Comparison of ENCODE assay signal across 17 mouse cellular contexts in the genomic region with DNA sequence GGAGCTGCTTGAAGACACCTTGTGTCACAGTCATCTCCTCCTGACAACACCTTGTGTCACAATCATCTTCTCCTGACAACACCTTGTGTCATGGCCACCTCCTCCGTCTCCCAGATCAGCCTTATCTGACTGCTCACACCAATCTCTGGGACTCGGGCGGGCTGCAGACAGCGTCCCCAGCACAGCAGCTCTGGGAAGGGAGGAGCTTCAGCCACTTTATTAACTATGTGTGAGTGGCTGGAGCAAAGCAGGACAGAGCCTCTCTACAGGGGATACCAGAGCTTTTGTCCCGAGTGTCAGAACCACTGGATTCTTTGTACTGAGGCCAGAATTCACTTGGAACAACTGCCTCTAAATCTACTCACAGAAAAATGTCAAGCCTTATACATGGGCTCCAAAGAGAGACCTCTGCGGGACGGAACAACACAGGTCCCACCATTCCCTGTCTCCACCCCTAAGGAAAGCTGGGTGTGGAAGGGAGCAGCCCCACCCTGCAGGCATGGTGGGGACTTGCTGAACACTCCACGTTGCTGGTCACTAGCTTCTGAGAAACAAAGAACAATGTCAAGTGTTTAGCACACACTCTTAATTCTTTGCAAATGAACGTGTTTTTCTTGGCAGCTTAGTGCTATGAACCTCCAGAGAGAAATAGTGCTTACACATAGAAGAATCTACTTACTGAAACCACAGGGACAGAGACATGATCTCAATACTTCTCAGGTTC. TPM values are rescaled to one million over a fixed set of nuclear protein-coding genes. Genes with fewer than 3 reads are reported as not detected.
DNase-seq lines count a peak whose midpoint lies in the region; ATAC-seq and TF ChIP-seq lines count a peak whose summit lies in the region.
"Had no signal": no experiment of that assay in that cellular context is flagged by ENCODE, and none has a peak within 500 bp of the region (broad histone marks: within the 10 kb centered on the region; RNA-seq: fewer than 3 reads in every experiment).

No protein-coding gene starts in this region.

- peak; percentile 38 for ATAC-seq in heart, embryonic 16.5 days (replicated peaks; ENCODE audit: extremely low read depth, insufficient read depth, low FRiP score)
- no peak for ATAC-seq in forebrain, embryonic 14.5 days
- ATAC-seq: forebrain, embryonic 15.5 days; intestine, postnatal 0 days; midbrain, embryonic 15.5 days had no signal

- H3K4me1 ChIP-seq in heart, embryonic 16.5 days (ENCODE audit: control insufficient read depth, insufficient read depth, low read length), result peaks cover 5% of the 10 kb centered on the region; the same call in 1 of the 2 replicates
- peaks cover 17% of the 10 kb centered on the region for H3K4me1 ChIP-seq in embryonic fibroblast, embryonic 13.5 days (ENCODE audit: control insufficient read depth, insufficient read depth, low read length)
- H3K4me1 ChIP-seq in forebrain, embryonic 14.5 days (ENCODE audit: control insufficient read depth, insufficient read depth, low read length), result no peaks in the 10 kb centered on the region
- H3K4me1 ChIP-seq: forebrain, embryonic 15.5 days; hindbrain, embryonic 15.5 days; midbrain, embryonic 15.5 days had no signal

- H3K4me3 ChIP-seq in heart, embryonic 16.5 days (ENCODE audit: low read length), result no peak overlapping the region
- H3K4me3 ChIP-seq in embryonic fibroblast, embryonic 13.5 days (ENCODE audit: insufficient read depth, low read length), result no peak overlapping the region
- H3K4me3 ChIP-seq in forebrain, embryonic 14.5 days (ENCODE audit: low read depth, low read length), result no peak overlapping the region
- H3K4me3 ChIP-seq: forebrain, embryonic 15.5 days; gastrocnemius, adult 2 months; hindbrain, embryonic 15.5 days; midbrain, embryonic 15.5 days had no signal

- DNase-seq in heart, postnatal 14 days, result no peak
- DNase-seq in 3T3-L1 (ENCODE audit: low read depth, low spot score), result peak; percentile 28
- peak; percentile 57 for DNase-seq in lung, postnatal 10 days
- DNase-seq in ovary, postnatal 14 days (ENCODE audit: low spot score), result no peak
- no peak for DNase-seq in forebrain, embryonic 14.5 days (ENCODE audit: low spot score)
- DNase-seq: adrenal gland, postnatal 14 days; cerebellum, adult 8-10 months; gastrocnemius, adult 2 months had no signal

- no peak for TF ChIP-seq POLR2A in embryonic fibroblast, embryonic 13.5 days (IDR thresholded peaks at IDR 0.05; ENCODE audit: low read depth, low read length)

- no peak for TF ChIP-seq CTCF in embryonic fibroblast, embryonic 13.5 days (IDR thresholded peaks at IDR 0.05; ENCODE audit: borderline replicate concordance, insufficient read depth, low read length)

- H3K4me2 ChIP-seq in heart, embryonic 16.5 days (ENCODE audit: low read depth, low read length), result no peak overlapping the region
- H3K4me2 ChIP-seq in forebrain, embryonic 14.5 days (ENCODE audit: low read length), result no peak overlapping the region
- H3K4me2 ChIP-seq: forebrain, embryonic 15.5 days; hindbrain, embryonic 15.5 days; midbrain, embryonic 15.5 days had no signal

- intact Hi-C loops in heart, postnatal 14 days (cut with DNase I), result no loop called here

- WGBS in heart, embryonic 16.5 days, result 28% methylated on average over 9 of the region's 9 CpGs
- WGBS in forebrain, embryonic 14.5 days, result 67% methylated on average over 9 of the region's 9 CpGs

- H3K9me3 ChIP-seq in heart, embryonic 16.5 days (replicated peaks; ENCODE audit: control insufficient read depth, low read length), result no peaks in the 10 kb centered on the region
- H3K9me3 ChIP-seq in forebrain, embryonic 14.5 days (replicated peaks; ENCODE audit: control insufficient read depth, low read length), result no peaks in the 10 kb centered on the region
- H3K9me3 ChIP-seq: forebrain, embryonic 15.5 days; G1E; hindbrain, embryonic 15.5 days; midbrain, embryonic 15.5 days had no signal

- H3K27ac ChIP-seq in heart, embryonic 16.5 days (ENCODE audit: low read length), result peak overlapping the region; percentile 34
- H3K27ac ChIP-seq in embryonic fibroblast, embryonic 13.5 days (ENCODE audit: insufficient read depth, low read length), result peak overlapping the region; percentile 28
- H3K27ac ChIP-seq in forebrain, embryonic 14.5 days (ENCODE audit: low read depth, low read length), result no peak overlapping the region
- H3K27ac ChIP-seq: forebrain, embryonic 15.5 days; gastrocnemius, adult 2 months; hindbrain, embryonic 15.5 days; midbrain, embryonic 15.5 days had no signal

- peaks cover 30% of the 10 kb centered on the region for H3K36me3 ChIP-seq in heart, embryonic 16.5 days (ENCODE audit: control insufficient read depth, insufficient read depth)
- H3K36me3 ChIP-seq in forebrain, embryonic 14.5 days (ENCODE audit: control insufficient read depth, insufficient read depth, low read length), result peaks cover 59% of the 10 kb centered on the region

- no peak overlapping the region for H3K9ac ChIP-seq in heart, embryonic 16.5 days (ENCODE audit: low read length)
- H3K9ac ChIP-seq in forebrain, embryonic 14.5 days (ENCODE audit: low read length), result no peak overlapping the region
- H3K9ac ChIP-seq: forebrain, embryonic 15.5 days; hindbrain, embryonic 15.5 days; midbrain, embryonic 15.5 days had no signal

- H3K27me3 ChIP-seq in heart, embryonic 16.5 days (ENCODE audit: control insufficient read depth, insufficient read depth, low read length), result no peaks in the 10 kb centered on the region
- no peaks in the 10 kb centered on the region for H3K27me3 ChIP-seq in forebrain, embryonic 14.5 days (replicated peaks; ENCODE audit: control insufficient read depth, insufficient read depth, low read length)
- H3K27me3 ChIP-seq: forebrain, embryonic 15.5 days; hindbrain, embryonic 15.5 days; midbrain, embryonic 15.5 days had no signal

RNA-seq across cellular contexts. Expression of a gene that starts 43.8 kb away (rescaled TPM):
- 108 and 116 TPM in 2 replicates for polyA plus RNA-seq in heart, embryonic 16.5 days (2015; fragmentation: Nextera tagmentation; extraction: Ambion mirVana)
- total RNA-seq in heart, postnatal 14 days (2021), result 10 to 100 TPM; 67.3 to 69.4 TPM
- polyA plus RNA-seq in embryonic fibroblast, embryonic 13.5 days (2011; ENCODE audit: insufficient read length, low read depth, missing spikeins), result 133 and 144 TPM in 2 replicates
- polyA plus RNA-seq in forebrain, embryonic 14.5 days (2014; fragmentation: Nextera tagmentation; extraction: Ambion mirVana), result 175 and 186 TPM in 2 replicates

RNA-seq across cellular contexts. Expression of a gene that starts 43.9 kb away (rescaled TPM):
- polyA plus RNA-seq in heart, embryonic 16.5 days (2015; fragmentation: Nextera tagmentation; extraction: Ambion mirVana), result 0.12 TPM in 1 of 2 replicates, not detected in the other
- total RNA-seq in heart, postnatal 14 days (2021), result not detected
- polyA plus RNA-seq in embryonic fibroblast, embryonic 13.5 days (2011; ENCODE audit: insufficient read length, low read depth, missing spikeins), result not detected in 2 replicates
- polyA plus RNA-seq in forebrain, embryonic 14.5 days (2014; fragmentation: Nextera tagmentation; extraction: Ambion mirVana), result 0.36 and 0.38 TPM in 2 replicates
- total RNA-seq: gastrocnemius, adult 2 months; heart, adult 8-10 months; liver, adult 2 months had no signal
- polyA plus RNA-seq: liver, adult 2 months had no signal

Comparison
In these comparisons a context has a peak if more than half of its experiments do, and no peak if none do; other contexts are left out.
1. DNase-seq: peak in 3T3-L1 (single experiment) and lung, postnatal 10 days (single experiment); none in heart, postnatal 14 days (0 of 2), ovary, postnatal 14 days (single experiment) and forebrain, embryonic 14.5 days (single experiment).